35 mouse cellular contexts compared by ENCODE assay signal in genomic region chr11:9076444-9076843, GRCm38 (mm10). TPM values are rescaled to one million over a fixed set of nuclear protein-coding genes. Genes with fewer than 3 reads are reported as not detected.
"Had no signal": no experiment of that assay in that cellular context is flagged by ENCODE, and none has a peak within 500 bp of the region (broad histone marks: within the 10 kb centered on the region; RNA-seq: fewer than 3 reads in every experiment).

No protein-coding gene starts in this region.

- DNase-seq: heart, adult 2 months; heart, postnatal 10 days; heart, postnatal 14 days; heart, postnatal 36 days; heart, postnatal 4 days; kidney, adult 11 months; kidney, adult 18-20 months; kidney, adult 2 months; kidney, adult 8-10 months; kidney, adult 9 months; kidney, postnatal 10 days; kidney, postnatal 14 days; kidney, postnatal 25 days; kidney, postnatal 36 days; kidney, postnatal 4 days; layer of hippocampus, adult 9-11 months; layer of hippocampus, postnatal 36 days had no signal

- H3K4me1 ChIP-seq: heart, embryonic 10.5 days; heart, embryonic 12.5 days; heart, embryonic 13.5 days; heart, embryonic 15.5 days; hindbrain, embryonic 12.5 days; hindbrain, embryonic 13.5 days; intestine, embryonic 15.5 days; kidney, embryonic 15.5 days had no signal

- H3K27ac ChIP-seq: heart, adult 2 months; heart, embryonic 10.5 days; heart, embryonic 13.5 days; heart, embryonic 15.5 days; hindbrain, embryonic 12.5 days; hindbrain, embryonic 13.5 days; hindbrain, embryonic 14.5 days; hindbrain, postnatal 0 days; intestine, embryonic 15.5 days; kidney, embryonic 15.5 days; kidney, postnatal 0 days; layer of hippocampus, adult 2 months; left cerebral cortex, adult 2 months had no signal

- H3K9ac ChIP-seq: heart, embryonic 12.5 days; heart, embryonic 13.5 days; heart, embryonic 15.5 days; hindbrain, embryonic 12.5 days; hindbrain, embryonic 13.5 days; hindbrain, embryonic 14.5 days; intestine, embryonic 15.5 days; kidney, embryonic 15.5 days had no signal

- H3K9me3 ChIP-seq: heart, embryonic 10.5 days; heart, embryonic 12.5 days; heart, embryonic 13.5 days; heart, embryonic 15.5 days; hindbrain, embryonic 12.5 days; hindbrain, embryonic 13.5 days; intestine, embryonic 15.5 days; kidney, embryonic 15.5 days had no signal

- H3K27me3 ChIP-seq: heart, embryonic 12.5 days; heart, embryonic 13.5 days; heart, embryonic 15.5 days; hindbrain, embryonic 12.5 days; hindbrain, embryonic 13.5 days; intestine, embryonic 15.5 days; kidney, embryonic 15.5 days had no signal

- H3K4me3 ChIP-seq: heart, adult 2 months; heart, embryonic 10.5 days; heart, embryonic 12.5 days; heart, embryonic 13.5 days; heart, embryonic 15.5 days; hindbrain, embryonic 12.5 days; hindbrain, embryonic 13.5 days; intestine, embryonic 15.5 days; kidney, embryonic 15.5 days; layer of hippocampus, adult 2 months; left cerebral cortex, adult 2 months had no signal

- ATAC-seq: hindbrain, postnatal 0 days; inflammation-experienced regulatory T-cells, adult 6 months; intestine, embryonic 15.5 days; intestine, embryonic 16.5 days; intestine, postnatal 0 days had no signal

- H3K4me2 ChIP-seq: heart, embryonic 11.5 days; heart, embryonic 12.5 days; heart, embryonic 13.5 days; heart, embryonic 15.5 days; hindbrain, embryonic 12.5 days; hindbrain, embryonic 13.5 days; hindbrain, embryonic 14.5 days; intestine, embryonic 15.5 days; kidney, embryonic 15.5 days had no signal

- H3K36me3 ChIP-seq: heart, embryonic 10.5 days; heart, embryonic 12.5 days; heart, embryonic 13.5 days; heart, embryonic 15.5 days; hindbrain, embryonic 12.5 days; hindbrain, embryonic 13.5 days; intestine, embryonic 15.5 days; kidney, embryonic 15.5 days had no signal

RNA-seq across cellular contexts. Expression of gene Sun3, which starts 27.7 kb away (rescaled TPM):
- polyA plus RNA-seq: heart, embryonic 11.5 days; inflammation-experienced regulatory T-cells, adult 6 months; kidney, embryonic 14.5 days; kidney, embryonic 15.5 days had no signal
